Mouse (Mus musculus) gastrocnemius, postnatal 4 days (tissue): Measurements from ENCODE around the gene Naxd. TPM values are rescaled to one million over a fixed set of nuclear protein-coding genes. Genes with fewer than 3 reads are reported as not detected.
A peak's percentile ranks its signal among the peaks of the same experiment; 100 is the strongest.
"Not testable (repeated sequence)": the region's sequence is repeated elsewhere in the genome, so short reads cannot be mapped to it uniquely, and the experiment has no call there.

ENCODE experiments used
- DNase-seq, 2 experiments: peaks; one replicate each; pipeline ENCODE4 v3.0.0; 2021 to 2022; ENCODE audit warnings: low spot score in 2 of 2, mixed read lengths in 2 of 2
- total RNA-seq, 2 experiments: library from RNA; stranded (reverse); gene quantifications; 2 replicates each; pipeline ENCODE4 v1.2.3; 2021

Naxd gene
- total RNA-seq, 2 experiments from 2014 or later: 32.2 to 36.5 TPM

- DNase-seq: no peak
Observed at GRCm38 (mm10) chr8:11470694-11471093, 26.6 kb upstream of the Naxd start.

GRCm38 (mm10) chr8:11471309-11471708 is 26.0 kb upstream of the Naxd start:
- DNase-seq: no peak

- no peak for DNase-seq
Observed at GRCm38 (mm10) chr8:11473072-11473471, 24.2 kb upstream of the Naxd start.

GRCm38 (mm10) chr8:11475397-11475796 is 21.9 kb upstream of the Naxd start:
- no peak for DNase-seq

- no peak for DNase-seq
Observed at GRCm38 (mm10) chr8:11475876-11476275, 21.4 kb upstream of the Naxd start.

GRCm38 (mm10) chr8:11476338-11477177 is 20.7 kb upstream of the Naxd start:
- DNase-seq: peak in 1 of 2 experiments; percentile 39

GRCm38 (mm10) chr8:11477178-11477553 is 20.1 kb upstream of the Naxd start:
- DNase-seq: no peak

GRCm38 (mm10) chr8:11477811-11478761 is 19.2 kb upstream of the Naxd start, which contains the start of gene Rab20:
Rab20 (minus strand) TSS chr8:11478710.
- peak; percentile 50 to 65 for DNase-seq

GRCm38 (mm10) chr8:11478807-11479527 is 18.3 kb upstream of the Naxd start:
- no peak for DNase-seq

GRCm38 (mm10) chr8:11479591-11479990 is 17.7 kb upstream of the Naxd start:
- no peak for DNase-seq

GRCm38 (mm10) chr8:11481876-11482275 is 15.4 kb upstream of the Naxd start:
- no peak for DNase-seq

- no peak for DNase-seq
Observed at GRCm38 (mm10) chr8:11482537-11482936, 14.8 kb upstream of the Naxd start.

- DNase-seq: peak; percentile 57 to 73
Observed at GRCm38 (mm10) chr8:11486142-11486541, 11.2 kb upstream of the Naxd start.

GRCm38 (mm10) chr8:11487229-11487628 is 10.1 kb upstream of the Naxd start:
- DNase-seq: no peak

GRCm38 (mm10) chr8:11492340-11492739 is 5.0 kb upstream of the Naxd start:
- DNase-seq: not testable (repeated sequence)

GRCm38 (mm10) chr8:11498281-11498680 is 975 bp downstream of the Naxd start:
- no peak for DNase-seq

- no peak for DNase-seq
Observed at GRCm38 (mm10) chr8:11498786-11499485, 1.6 kb downstream of the Naxd start.

- DNase-seq: no peak
Observed at GRCm38 (mm10) chr8:11503476-11504232, 6.3 kb downstream of the Naxd start.

- DNase-seq: no peak
Observed at GRCm38 (mm10) chr8:11506074-11506473, 8.8 kb downstream of the Naxd start.

- peak in 1 of 2 experiments; percentile 51 for DNase-seq
Observed at GRCm38 (mm10) chr8:11506802-11507201, 9.5 kb downstream of the Naxd start.
